Mouse (Mus musculus) midbrain, postnatal 0 days (tissue): ENCODE results near the gene Usp15. TPM values are rescaled to one million over a fixed set of nuclear protein-coding genes. Genes with fewer than 3 reads are reported as not detected.
A peak's percentile ranks its signal among the peaks of the same experiment; 100 is the strongest.

ENCODE experiments used
- ATAC-seq: fragments of 200-750 bp; cut with Nextera tagmentation; 2 replicates; pipeline ENCODE4 v1.8.0; 2017; ENCODE audit warnings: moderate number of reproducible peaks, mild to moderate bottlenecking, moderate TSS enrichment, moderate library complexity; ENCODE audit not compliant: low FRiP score
- DNase-seq: peaks from one replicate; pipeline ENCODE4 v3.0.0-alpha.2; 2015; ENCODE audit warnings: low spot score
- H3K27ac ChIP-seq: fragments of 300-500 bp; sonication (generic); 2 replicates; pipeline ENCODE4 v1.5.1; 2014; ENCODE audit warnings: low read depth, mild to moderate bottlenecking, low read length, mixed read lengths
- H3K27me3 ChIP-seq: fragments of 300-500 bp; sonication (generic); 2 replicates; pipeline ENCODE4 v1.6.1; 2014; ENCODE audit warnings: low read length, control low read depth, mixed read lengths; ENCODE audit not compliant: insufficient read depth
- H3K36me3 ChIP-seq: fragments of 300-500 bp; sonication (generic); 2 replicates; pipeline ENCODE4 v1.6.1; 2014; ENCODE audit warnings: low read length, control low read depth, mixed read lengths; ENCODE audit not compliant: insufficient read depth
- H3K4me1 ChIP-seq: fragments of 300-500 bp; sonication (generic); 2 replicates; pipeline ENCODE4 v1.6.1; 2014; ENCODE audit warnings: mild to moderate bottlenecking, control low read depth, antibody characterized with exemption, low read length, mixed read lengths; ENCODE audit not compliant: insufficient read depth
- H3K4me2 ChIP-seq: fragments of 300-500 bp; sonication (generic); 2 replicates; pipeline ENCODE4 v1.6.1; 2014; ENCODE audit warnings: low read depth, mild to moderate bottlenecking, low read length, mixed read lengths; ENCODE audit not compliant: poor library complexity, severe bottlenecking
- H3K4me3 ChIP-seq: fragments of 300-500 bp; sonication (generic); 2 replicates; pipeline ENCODE4 v1.5.1; 2014; ENCODE audit warnings: low read depth, mild to moderate bottlenecking, low read length, moderate library complexity
- H3K9ac ChIP-seq: fragments of 300-500 bp; sonication (generic); replicated peaks from 2 replicates; pipeline ENCODE4 v1.6.1; 2014; ENCODE audit warnings: mild to moderate bottlenecking, low read length, moderate library complexity, mixed read lengths; ENCODE audit not compliant: poor library complexity, severe bottlenecking
- H3K9me3 ChIP-seq: fragments of 300-500 bp; sonication (generic); 2 replicates; pipeline ENCODE4 v1.6.1; 2016; ENCODE audit warnings: low read length, control low read depth
- CTCF ChIP-seq: IDR thresholded peaks from 2 replicates; pipeline ENCODE4 v1.5.1; 2016; ENCODE audit warnings: antibody characterized with exemption, mild to moderate bottlenecking
- WGBS: fragments of 180-500 bp; shearing (Covaris S2); extraction: QIAGEN DNeasy Blood & Tissue Kit; methylation state at CpG from one replicate; pipeline ENCODE4 v1.1.7; 2014; 5-methylcytosine and 5-hydroxymethylcytosine counted together
- polyA plus RNA-seq: library from polyadenylated mRNA; unstranded; fragments of >200 nt; fragmentation: Nextera tagmentation; extraction: Ambion mirVana; gene quantifications from 2 replicates; pipeline ENCODE4 v1.2.1, GENCODE M21; 2015
- total RNA-seq: library from RNA; depleted of rRNA; stranded (reverse); fragments of >200 nt; gene quantifications from 2 replicates; pipeline ENCODE4 v1.2.3, GENCODE M21; 2014

Usp15 gene
- total and polyA plus RNA-seq, 2 experiments from 2014 or later, result 62.0 to 65.4 TPM

DNA sequence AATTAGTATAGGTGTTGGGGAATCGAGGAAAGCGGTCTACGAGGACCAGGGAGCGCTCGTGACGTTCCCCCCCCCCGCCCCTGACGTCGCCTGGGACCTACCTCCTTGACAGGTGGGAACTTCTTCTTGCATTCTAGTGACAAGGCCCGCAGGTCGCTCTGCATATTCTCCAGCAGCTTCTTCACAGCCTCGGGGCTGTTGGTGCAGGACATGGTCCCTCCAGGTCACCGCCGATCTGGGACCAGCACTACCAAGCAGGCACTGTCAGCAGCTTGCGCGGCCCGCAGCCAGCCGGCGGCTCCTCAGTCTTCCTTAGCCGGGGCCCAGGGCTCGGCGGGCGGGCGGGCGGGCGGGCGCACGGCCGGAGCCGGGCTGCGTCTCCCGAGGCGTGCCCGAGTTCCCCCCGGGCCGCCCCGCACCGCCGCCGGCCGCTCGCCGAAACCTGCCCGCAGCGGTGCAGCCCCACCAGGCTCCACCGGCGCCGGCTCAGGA lies 121.0 kb downstream of the Usp15 start:
- 0% methylated on average over 33 of the region's 48 CpGs for WGBS

DNA sequence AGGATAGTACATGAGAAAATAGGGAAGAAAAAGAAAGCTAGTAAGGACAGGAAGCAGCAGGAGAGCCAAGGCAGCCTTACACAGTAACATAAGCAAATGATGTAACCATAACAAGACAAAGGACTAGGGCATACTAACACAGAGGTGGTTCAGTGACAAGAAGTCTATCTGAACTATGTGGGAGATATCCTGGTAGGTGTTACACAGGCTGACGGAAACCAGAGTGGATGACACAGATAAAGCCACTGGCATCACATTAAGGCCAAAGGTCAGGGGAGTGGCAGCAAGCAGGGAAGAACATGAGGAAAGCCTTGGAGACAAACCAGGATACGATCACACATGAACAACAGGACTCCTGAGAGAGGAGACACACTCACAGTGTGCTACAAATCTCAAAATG lies 124.8 kb downstream of the Usp15 start:
- H3K9ac ChIP-seq, result no peak overlapping the region

More for the DNA sequence above, 121.0 kb downstream of the Usp15 start:
- H3K27me3 ChIP-seq, result no peaks in the 10 kb centered on the region
- DNase-seq (no peak), ATAC-seq (peak; percentile 74)
- peak overlapping the region; percentile 60 for H3K4me2 ChIP-seq
- no peaks in the 10 kb centered on the region for H3K36me3 ChIP-seq
- H3K9ac ChIP-seq, result peak overlapping the region; percentile 86
- peaks cover 7% of the 10 kb centered on the region for H3K4me1 ChIP-seq
- H3K4me3 ChIP-seq, result peak overlapping the region; percentile 95
- peak overlapping the region; percentile 82 for H3K27ac ChIP-seq
- no peaks in the 10 kb centered on the region for H3K9me3 ChIP-seq
- TF ChIP-seq CTCF, result no peak

DNA sequence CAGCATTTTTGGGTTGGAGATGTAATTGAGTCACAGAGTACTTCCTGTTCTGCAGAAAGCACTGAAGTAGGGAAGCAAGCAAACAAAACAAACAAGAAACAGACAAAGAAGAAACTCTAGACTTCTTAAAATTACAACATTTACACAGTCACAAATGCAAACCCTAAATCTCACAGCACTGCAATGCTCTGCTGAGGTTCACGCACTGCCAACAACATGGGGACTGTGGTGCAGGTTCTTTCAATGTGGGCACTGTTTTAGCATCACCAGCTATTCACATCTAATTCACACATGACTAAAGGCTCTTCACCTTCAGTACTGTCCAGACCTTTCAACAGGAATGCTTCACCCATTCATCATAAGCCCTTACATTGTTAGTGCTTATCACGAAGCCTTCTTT lies 133.8 kb downstream of the Usp15 start:
- no peaks in the 10 kb centered on the region for H3K9me3 ChIP-seq
- ATAC-seq (no peak), DNase-seq (no peak)
- H3K4me2 ChIP-seq, result no peak overlapping the region
- H3K4me1 ChIP-seq, result no peaks in the 10 kb centered on the region
- peaks cover 8% of the 10 kb centered on the region for H3K36me3 ChIP-seq
- no peaks in the 10 kb centered on the region for H3K27me3 ChIP-seq
- no peak overlapping the region for H3K9ac ChIP-seq
- no peak overlapping the region for H3K4me3 ChIP-seq
- no peak for TF ChIP-seq CTCF
- 90% methylated on average over 2 of the region's 2 CpGs for WGBS
- H3K27ac ChIP-seq, result no peak overlapping the region

More for the DNA sequence above, 124.8 kb downstream of the Usp15 start:
- no peak for DNase-seq
- Histone ChIP-seq H3K4me3 (no peak overlapping the region), H3K27ac (no peak overlapping the region), H3K4me2 (no peak overlapping the region), H3K27me3 (no peaks in the 10 kb centered on the region), H3K36me3 (no peaks in the 10 kb centered on the region), H3K4me1 (peaks cover 7% of the 10 kb centered on the region), H3K9me3 (0 out of 2 replicates have a peak, but pooled peaks cover 5% of the 10 kb centered on the region)
- no peak for TF ChIP-seq CTCF
- ATAC-seq, result no peak
- 93% methylated on average over 2 of the region's 2 CpGs for WGBS

DNA sequence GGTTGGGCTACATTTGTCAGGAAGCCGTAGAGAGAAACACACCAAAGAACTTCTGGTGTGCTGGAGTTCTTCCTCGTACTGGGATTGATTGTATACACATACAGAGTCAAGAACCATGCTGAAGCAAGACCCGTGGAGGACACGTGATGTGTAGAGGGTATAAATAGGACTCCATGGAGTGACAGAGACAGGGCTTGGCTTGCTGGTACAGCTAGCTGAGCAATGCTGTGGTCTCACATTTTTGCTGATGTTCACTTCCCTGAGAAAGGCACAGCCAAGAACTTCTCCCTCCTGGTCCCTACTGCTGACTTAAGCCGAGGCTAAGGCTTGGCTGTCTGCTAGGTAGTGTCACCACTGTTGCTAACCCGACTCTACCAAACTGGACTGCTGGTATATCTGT lies 136.0 kb downstream of the Usp15 start:
- no peak for TF ChIP-seq CTCF
- Histone ChIP-seq H3K9me3 (no peaks in the 10 kb centered on the region), H3K4me1 (no peaks in the 10 kb centered on the region), H3K4me2 (no peak overlapping the region), H3K27me3 (no peaks in the 10 kb centered on the region), H3K9ac (no peak overlapping the region), H3K36me3 (peaks cover 10% of the 10 kb centered on the region), H3K27ac (no peak overlapping the region), H3K4me3 (no peak overlapping the region)
- 96% methylated on average over 6 of the region's 6 CpGs for WGBS
- ATAC-seq (no peak), DNase-seq (no peak)

DNA sequence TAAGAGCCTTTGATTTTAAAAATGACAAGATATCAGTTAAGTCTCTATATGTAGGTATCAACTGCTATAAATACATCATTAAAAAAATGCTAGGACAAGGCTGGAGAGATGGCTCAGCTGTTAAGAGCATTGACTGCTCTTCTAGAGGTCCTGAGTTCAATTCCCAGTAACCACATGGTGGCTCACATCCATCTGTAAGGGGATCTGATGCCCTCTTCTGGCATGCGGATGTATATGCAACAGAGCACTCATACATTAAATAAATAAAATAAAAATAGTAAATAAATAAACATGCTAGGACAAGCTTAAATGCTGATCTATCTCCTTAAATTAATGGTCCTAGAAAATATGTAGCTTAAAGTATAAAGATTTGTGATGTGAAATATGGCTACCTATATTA lies 139.7 kb downstream of the Usp15 start:
- Histone ChIP-seq H3K4me1 (no peaks in the 10 kb centered on the region), H3K9ac (no peak overlapping the region), H3K9me3 (no peaks in the 10 kb centered on the region), H3K4me2 (no peak overlapping the region), H3K4me3 (no peak overlapping the region), H3K36me3 (peaks cover 10% of the 10 kb centered on the region), H3K27me3 (no peaks in the 10 kb centered on the region), H3K27ac (no peak overlapping the region)
- ATAC-seq (no peak), DNase-seq (no peak)
- 97% methylated on average over 1 of the region's 1 CpGs for WGBS
- peak; percentile 56 for TF ChIP-seq CTCF

DNA sequence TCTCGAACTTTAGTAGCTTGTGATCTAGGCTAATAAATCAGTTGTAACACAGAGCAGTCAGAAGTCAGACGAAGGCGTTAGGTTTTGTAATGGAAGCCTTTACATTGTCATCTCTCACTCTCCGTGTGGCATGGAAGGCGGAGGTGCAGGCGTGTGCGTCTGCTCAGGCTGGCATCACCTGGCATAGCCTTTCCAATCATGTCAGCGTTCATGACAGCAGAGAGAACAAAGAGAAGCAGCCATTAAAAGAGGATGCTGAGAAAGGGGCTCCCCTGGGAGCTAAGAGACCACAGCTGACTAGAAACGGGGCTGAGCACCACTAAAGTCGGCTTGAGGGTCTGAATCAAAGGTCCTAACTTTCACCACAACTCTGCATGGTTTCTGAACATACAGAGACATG lies 140.3 kb downstream of the Usp15 start:
- Histone ChIP-seq H3K27ac (no peak overlapping the region), H3K4me1 (no peaks in the 10 kb centered on the region), H3K4me2 (no peak overlapping the region), H3K9me3 (no peaks in the 10 kb centered on the region), H3K36me3 (peaks cover 10% of the 10 kb centered on the region), H3K4me3 (no peak overlapping the region), H3K9ac (no peak overlapping the region), H3K27me3 (no peaks in the 10 kb centered on the region)
- TF ChIP-seq CTCF, result no peak
- no peak for DNase-seq
- ATAC-seq, result no peak
- WGBS, result 70% methylated on average over 10 of the region's 10 CpGs
